Mouse (Mus musculus) lung, adult 2 months (tissue): ENCODE measurements around the gene Cyfip2.

Source experiments
- CTCF ChIP-seq: fragments of 200-500 bp; IDR thresholded peaks from 2 replicates; pipeline ENCODE4 v1.5.1; 2011; ENCODE audit warnings: mild to moderate bottlenecking, low read length, control low read depth; ENCODE audit not compliant: insufficient read depth
- POLR2A ChIP-seq: fragments of 200-500 bp; IDR thresholded peaks from 2 replicates; pipeline ENCODE4 v1.6.1; 2011; ENCODE audit warnings: low read depth, mild to moderate bottlenecking, control low read depth, low read length, borderline replicate concordance; ENCODE audit errors: extremely low read depth

GRCm38 (mm10) chr11:46264584-46264983, 48.1 kb downstream of the Cyfip2 start:
- TF ChIP-seq CTCF (no peak), POLR2A (no peak)
